Mouse (Mus musculus) common myeloid progenitor, adult 5-6 weeks (primary cell): ENCODE data around the gene Thada. TPM values are rescaled to one million over a fixed set of nuclear protein-coding genes. Genes with fewer than 3 reads are reported as not detected.
A peak's percentile ranks its signal among the peaks of the same experiment; 100 is the strongest.

Source experiments
- ATAC-seq: replicated peaks from 2 replicates; pipeline ENCODE4 v1.8.0; 2016; ENCODE audit warnings: low read depth, mild to moderate bottlenecking, moderate TSS enrichment, inconsistent platforms; ENCODE audit not compliant: poor library complexity, severe bottlenecking
- total RNA-seq: library from RNA; stranded (forward); fragments of 200-1000, 187-1606 nt; gene quantifications from 2 replicates; pipeline ENCODE4 v1.2.3, GENCODE M21; 2017

Thada gene
- total RNA-seq, 1 experiment from 2014 or later: 40.6 TPM

DNA sequence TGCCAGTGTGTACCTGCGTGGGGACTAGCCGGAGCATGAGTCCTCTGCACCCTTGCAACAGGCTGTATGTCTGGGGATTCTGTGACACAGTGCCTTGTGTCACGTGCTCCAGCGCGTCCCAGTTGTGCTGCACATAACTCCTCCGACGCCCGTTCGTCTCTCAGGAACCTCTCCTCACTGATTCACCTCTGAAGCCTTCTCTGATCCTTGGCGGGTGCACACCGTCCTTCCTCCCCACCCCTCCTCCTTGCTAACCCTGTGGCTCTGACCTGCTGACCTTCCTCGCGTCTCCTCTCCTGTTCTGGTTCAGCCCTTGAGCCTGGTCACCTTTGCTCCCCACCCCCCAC is 309.8 kb downstream of the Thada start:
- ATAC-seq: no peak

DNA sequence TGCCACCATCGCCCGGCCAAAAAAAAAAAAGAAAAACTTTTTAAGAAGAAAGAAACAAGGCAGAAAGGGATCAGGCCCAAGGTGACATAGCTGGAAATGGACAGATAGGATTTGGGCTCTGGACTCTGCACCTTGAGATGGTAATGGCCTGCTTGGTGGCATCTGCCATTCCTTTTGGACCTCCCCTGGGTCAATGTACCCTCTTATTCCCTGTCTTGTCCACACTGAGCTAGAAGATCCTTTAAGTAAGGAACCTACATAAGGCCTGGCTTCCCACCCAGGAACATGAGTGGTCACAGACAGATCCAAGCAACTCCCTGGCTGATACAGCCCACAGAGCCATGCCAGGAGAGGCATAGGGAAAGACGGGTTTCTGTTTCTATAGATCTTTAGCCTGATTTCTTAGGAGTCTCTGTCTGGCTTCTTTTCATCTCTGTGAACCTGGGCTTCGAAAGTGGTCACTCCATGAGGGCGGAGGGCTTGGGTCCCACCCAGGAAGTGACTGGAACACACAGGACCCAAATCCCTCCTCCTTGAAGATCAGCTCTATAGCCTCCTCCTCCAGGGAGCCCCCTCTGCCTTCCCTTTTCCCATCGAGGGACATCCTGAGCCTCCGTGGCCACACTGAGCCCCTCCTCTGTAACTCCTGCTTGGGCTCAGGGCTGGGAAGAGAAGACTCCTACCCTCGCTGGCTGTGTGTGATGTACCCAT is 310.3 kb downstream of the Thada start:
- no peak for ATAC-seq

DNA sequence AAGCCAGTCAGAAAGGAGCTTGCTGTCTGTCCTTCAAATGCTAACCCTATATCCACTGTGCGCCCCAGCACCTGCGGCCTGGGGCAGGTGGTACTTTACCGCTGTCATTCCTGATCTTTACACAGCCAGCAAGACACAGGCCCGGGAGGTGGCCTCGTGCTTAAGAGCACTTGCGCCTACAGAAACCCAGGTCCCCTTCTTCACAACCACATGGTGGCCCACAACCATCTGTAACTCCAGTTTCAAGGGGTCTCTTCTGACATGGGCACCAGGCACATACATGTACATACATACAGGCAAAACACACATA is 311.0 kb downstream of the Thada start:
- ATAC-seq: no peak

DNA sequence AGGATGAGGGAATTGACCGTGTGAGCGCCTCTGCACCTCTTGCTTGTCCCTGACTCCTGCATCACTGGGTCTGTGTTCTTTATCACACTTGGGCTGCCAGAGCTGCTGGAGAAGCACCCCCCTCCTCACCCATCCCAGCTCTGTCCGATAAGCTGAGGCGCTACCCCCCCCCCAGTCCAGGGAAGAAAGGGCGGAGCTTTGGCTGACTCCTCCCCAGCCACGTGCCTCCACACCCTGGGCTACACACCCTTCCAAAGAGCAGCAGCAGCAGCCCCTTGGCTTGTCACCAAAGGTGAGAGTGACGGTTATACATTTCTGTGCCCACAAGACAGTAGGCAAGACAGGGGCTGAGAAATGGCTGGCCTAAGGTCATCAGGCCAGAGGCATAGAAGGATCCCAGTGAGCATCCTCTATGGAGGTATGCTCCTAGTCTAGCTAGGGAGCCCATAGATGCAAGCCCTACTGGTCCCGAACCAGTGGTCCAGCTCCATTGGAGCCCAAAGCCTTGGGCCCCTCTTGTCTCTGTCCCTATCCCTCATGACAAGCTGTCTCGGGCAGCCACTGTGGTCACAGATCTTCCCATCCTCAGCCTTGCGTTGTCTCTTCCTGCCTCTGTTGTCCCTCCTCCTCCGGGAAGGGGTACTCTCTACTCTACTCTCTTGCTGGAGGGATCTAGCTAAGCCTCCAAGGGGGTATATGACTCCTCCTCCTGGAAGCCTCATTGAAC is 311.5 kb downstream of the Thada start:
- peak; percentile 48; the same call in 1 of the 2 replicates for ATAC-seq

DNA sequence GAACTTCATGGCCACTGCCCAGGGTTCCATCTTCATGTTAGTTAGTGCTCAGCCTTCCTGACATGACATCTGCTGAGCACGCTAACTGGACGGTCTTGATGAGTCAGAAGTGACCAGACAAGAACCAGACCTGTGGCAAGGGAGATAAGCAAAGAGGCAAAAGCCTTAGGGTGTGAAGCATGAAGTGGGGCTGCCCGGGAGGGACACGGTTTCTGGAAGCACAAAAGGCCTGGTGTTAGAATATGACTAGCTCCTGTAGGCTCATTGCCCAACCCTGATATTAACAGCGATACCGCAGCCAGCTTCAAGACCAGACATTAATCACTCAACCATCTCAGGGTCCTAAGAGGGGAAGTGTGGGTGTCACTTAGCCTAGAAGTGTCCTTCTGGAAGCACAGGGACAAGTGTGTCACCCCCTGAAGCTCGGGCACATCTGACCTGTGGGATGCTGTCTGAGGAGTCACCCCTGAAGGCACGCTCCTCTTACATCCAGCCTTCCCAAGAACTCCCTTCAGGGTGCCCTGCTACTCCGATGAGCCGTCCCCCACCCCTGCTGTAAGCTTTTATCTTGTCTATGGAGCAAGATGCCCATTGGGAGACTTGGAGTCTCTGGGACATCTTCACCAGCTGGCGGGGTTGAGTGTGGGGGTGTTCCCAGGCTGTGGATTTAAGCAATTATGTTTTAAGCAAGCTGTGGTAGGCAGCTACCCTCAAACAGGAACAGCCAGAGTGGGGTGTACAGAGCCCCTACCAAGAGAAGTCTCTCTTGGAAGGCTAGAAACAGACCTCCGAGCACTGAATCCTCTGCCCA is 312.8 kb downstream of the Thada start:
- 0 out of 2 replicates have a peak, but pooled peaks have one; percentile 6 for ATAC-seq

DNA sequence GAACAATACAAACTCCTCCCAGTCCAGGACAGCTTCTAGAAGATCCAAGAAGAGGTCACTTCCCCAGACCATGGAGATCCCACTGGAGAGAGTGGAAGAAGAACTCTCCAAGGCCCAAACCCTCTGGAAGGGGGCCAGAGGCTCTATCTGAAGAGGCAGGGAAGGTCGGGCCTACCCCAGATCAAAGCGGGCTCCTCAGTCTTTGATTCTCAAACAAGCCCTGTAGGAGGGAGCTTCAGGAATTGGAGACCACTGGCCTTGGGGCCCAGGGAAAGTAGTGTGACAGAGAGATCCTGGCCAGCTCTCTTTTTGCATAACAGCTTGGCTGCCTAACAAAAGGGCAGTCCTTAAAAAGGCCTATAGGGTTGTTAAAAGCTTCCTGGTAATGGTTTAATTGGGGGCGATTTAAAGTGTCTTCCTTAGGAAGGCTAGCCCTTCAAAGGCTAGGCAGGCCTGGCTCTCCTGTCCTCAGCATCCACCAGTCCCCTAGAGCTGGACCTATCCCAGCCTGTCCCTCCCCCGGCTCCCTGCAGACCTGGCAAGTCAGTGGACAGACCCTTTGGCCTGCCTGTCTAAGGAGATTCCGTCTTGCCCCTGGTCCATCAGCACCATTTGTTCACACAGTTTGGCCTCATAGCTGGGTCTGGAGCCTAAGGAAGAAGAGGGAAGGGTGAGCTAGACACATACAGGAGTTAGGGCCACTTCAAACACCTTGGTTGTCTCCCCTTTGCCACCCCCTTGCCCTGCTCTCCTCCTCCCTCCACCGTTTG is 313.6 kb downstream of the Thada start:
- no peak for ATAC-seq

DNA sequence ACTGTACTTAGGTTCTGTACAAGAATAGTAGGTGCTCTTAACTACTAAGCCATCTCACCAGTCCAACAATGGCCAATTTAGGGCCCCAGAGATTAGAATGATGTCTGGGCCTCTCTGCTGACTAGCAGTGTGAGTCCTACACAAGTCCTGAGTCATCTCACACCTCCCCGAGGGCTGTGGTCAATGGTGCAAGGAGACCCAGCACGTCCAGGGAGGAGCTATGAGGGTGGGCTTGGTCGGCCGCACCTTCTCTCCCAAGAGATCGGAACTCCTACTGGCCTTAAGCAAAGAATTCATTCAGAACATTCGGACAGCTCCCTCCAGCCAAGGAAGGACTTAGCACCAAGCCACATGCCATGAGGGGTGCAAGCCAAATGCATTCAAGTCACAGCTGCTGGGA is 314.7 kb downstream of the Thada start:
- no peak for ATAC-seq

DNA sequence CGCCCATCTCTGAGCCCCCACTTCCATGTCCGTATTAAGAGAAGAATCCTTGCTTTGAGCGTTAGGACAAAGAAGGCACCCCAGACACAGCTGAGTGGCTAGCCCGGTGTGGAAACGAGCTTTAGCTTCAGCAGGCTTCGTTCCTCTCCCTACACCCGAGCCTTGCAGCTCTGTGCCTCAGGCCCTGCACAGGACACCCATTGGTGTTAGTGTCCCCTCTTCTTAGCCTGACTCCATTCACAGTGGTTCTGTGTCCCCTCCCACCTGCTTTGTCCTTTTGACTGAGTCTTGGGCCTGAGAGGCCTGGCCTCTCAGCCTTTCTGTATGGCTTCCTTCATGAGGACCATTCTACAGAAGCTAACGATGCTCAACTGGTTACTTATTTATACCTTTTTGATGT is 315.7 kb downstream of the Thada start:
- no peak for ATAC-seq

DNA sequence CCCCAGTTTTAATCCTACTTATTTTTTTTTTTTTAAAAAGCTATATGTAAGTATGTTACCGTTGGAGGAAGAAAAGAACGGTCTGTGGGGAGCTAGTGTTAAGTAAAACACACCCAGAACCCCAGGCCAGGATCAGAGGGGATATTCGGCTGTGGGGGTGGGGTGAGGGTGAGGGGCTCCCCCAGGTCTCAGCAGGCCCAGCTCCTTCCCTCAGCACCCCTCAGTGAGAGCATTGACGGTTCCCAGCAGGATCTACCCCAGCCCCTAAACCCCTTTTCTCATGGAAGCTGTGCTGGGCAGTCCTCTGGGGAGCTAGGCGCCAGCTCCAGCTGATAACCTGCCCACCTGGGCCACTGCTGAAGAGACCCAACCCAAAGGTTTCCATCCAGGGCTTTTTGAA is 316.4 kb downstream of the Thada start:
- no peak for ATAC-seq

DNA sequence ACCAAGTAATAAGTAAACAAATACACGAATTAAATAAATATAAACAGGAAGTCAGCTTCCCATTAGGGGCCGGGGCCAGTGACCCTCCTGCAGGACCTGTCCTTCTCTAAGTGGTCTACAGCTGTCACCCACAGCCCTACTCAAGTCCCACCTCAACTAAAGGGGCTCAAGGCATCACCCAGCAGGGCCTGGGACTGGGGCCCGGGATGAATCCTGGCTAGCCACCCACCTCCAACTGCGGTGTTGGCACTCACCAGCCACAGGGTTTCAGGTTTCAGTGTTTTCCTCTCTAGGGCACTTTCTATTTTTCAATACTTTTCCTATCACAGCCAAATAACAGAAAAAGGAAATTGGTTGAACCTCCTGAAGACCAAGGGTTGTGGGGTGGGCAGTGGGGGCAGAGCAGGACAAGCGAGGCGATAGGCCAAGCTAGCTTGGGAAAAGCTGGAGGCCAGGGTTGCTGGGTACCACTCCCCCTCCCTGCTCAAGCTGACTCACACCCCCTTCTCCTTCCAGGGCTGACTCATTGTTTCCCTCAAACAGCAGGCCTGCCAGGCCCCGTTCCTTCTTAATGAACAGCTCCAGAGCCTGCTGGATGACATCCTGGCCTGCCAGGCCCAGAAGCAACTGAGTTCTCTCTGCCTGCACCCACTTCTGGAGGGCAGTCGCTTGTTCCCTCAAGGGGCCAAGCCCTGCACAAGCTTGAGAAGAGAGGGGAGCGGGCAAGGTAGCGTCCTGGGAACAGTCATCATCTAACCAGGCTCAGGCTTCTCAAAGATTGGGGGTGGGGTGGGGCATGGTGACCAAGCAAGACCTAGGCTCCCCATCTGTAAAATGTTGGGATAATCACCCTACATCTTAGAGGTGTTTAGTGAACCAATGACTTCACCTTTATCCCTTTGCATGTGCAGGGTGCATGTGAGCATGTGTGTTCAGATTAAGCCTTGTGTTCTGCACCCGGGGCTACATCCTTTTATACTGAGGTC is 317.2 kb downstream of the Thada start:
- peak; percentile 33 for ATAC-seq

DNA sequence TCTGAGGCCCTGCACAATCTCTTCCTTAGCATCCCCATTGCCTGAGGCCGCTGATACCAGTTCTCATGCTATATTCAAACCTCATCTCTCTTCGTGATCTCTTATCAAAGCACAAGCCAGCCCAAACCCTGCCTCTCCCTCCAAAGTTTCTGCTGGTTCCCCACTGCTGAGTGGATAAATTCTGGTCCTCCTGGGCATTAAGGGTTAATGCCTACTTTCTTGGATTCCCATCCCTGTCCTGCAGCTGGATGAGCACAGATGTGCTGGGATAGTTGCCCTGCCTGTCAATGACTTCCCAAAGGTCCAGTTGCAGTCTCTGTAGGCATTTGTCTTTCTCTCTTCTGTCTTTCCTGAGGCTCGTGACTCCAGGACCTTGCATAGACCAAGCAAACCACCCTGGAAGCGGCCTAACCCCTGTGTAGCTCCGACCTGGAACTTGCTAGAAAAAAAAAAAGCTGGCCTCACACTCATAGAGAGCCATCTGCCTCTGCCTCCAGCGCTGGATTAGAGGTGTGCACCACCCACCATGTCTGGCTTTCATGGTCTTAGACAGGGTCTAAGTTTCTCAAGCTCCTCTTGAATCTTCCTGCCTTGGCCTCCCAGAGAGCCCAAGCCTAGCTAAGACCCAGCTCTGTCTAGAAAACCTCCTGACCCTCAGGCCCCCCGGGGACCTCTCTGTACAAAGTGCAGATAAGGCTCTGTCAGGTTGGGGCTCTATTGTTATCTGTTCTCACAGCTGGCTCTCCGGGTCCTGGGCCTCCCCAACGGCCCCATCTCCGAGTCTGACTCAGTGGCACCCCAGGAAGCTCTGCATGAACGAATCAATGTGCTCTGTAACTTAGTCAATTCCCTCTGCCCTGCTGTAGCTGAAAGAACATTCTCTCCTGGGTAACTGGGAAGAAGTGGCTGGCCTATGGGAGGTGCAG is 318.6 kb downstream of the Thada start:
- ATAC-seq: peak; percentile 19; the same call in 1 of the 2 replicates

DNA sequence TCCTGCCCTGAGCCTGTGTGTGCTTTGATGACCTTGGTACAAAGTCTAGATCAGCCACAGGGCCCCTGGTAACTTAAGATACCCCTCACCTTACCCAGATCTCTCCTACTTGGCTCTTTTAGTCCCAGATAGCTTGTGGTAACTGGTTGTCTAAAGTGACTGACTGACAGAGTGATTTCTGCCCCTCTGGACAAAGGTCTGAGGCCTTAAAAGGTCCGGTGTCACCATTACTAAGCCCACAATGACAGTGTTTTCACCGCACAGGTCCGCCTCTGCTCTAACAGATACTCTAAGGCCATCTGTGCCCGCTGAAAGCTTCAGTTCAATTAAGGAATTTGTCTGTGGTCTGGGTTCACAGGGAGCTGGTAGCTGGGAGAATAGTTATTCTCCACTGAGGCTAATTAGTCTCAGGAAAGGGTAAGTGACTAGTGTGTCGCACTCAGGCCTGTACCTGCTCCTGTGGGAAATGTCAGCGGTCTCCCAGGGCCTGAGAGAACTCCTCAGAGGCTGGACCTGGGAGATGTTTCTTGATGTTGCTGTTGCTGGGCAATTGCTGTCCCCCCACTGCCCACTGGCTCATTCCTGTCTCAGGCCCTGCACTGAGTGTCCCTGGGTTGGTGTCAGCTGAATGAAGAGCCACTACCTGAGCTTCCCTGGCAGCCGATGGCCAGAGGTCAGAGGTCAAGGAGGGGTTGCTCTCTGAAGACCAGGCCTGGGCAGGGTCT is 319.4 kb downstream of the Thada start:
- no peak for ATAC-seq

DNA sequence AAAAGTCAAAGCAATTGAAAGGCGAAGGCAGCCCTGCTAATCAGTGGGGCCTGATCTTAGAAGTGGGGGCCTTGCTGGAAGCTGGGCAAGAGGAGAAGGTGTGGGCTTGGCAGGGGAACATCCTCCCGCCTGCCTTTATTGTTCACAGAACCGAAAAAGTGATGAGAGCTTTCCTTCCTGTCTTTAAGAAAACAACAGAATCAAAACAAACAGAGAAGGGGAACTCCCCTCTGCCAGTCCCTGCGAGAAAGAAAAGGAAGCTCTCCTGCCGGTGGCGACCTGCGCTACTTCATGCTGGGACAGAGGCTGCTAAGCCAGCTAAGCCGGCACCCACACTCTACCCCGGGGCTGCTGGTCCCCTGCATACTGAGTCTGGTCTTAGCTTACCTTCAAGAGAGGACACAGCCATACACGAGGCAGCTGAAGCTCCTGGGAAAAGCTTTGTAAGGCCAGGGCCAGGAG is 320.1 kb downstream of the Thada start:
- ATAC-seq: peak; percentile 16

DNA sequence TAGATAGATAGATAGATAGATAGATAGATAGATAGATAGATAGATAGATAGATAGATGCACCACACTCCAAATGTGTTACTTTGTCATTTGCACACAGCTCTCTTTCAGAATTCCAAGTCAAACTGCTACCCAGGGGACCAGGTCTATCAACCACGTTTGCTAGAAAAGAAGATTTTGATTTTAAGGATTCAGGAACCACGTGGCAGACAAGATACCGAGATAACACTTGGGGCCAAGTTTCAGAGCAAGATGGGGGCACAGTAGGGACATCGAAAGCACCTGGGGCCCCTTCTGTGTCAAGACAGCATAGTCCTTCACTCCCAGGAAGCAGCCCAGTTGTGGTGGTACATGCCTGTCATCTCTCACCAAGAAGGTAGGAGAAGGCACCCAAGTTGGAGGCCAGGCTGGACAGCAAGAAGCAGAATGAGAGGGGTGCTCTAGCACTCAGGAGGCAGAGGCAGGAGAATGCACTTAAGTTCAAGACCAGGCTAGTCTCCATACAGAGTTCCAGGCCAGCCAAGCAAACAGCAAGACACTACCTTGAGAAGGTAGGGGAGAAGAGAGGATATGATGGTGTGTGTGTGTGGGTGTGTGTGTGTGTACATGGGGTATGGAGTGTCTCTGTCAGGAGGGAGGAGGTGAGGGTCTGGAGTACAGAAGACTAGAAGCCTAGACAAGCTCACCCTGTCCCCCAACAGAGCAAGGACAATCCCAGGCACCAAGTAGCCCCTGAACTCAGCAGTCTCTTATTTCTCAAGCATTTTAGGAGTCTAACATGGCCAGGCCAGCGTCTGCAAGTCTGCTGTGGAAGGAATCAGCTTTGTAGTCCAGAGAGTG is 321.0 kb downstream of the Thada start:
- ATAC-seq: no peak

DNA sequence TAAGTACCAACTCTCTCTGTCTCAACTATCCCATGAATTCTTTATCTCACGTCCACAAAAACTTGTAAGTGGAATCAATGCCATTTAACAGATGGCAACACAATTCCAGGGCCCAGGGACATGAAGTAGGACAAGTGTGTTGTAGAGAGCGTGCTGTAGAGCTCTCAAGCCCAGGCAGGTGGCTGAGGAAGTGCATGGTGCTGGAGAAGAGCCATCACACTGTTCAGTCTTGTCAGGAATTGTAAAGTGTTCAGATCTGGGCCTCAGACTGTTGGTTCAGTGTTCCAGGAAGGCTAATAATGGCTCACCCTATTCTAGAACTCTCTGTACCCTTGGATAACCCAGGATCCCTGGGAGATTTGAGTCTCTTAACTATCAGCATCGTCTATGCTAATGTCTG is 321.9 kb downstream of the Thada start:
- ATAC-seq: no peak

DNA sequence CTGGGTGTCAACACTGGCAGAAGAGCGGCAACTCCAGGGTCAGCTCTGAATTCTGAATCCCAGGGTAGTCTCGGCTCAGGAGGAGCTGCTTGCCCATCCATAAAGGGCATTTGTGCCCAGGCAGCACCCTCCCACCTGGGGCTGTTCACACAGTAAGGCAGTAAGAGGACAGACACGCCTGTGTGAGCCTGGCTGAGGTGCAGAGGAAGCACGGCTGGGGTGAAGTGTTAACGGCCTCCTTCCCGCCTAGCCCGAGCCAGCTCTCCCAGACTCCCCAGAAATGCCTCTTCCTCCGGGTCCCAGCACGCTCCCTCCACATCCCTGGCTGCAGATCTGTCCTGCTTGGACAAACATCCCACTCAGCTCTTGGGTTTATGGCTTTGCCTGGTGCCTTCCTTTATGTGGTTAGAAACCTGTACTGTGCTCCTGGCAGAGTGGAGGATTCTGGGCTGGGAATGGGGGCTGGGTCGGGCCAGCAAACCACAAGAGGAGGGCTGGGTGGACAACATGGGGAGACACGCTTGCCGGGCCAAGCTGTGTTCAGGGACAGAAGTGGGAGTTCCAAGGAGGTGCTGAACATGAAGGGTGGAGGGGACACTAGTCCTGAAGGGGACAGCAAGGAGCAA is 322.7 kb downstream of the Thada start:
- no peak for ATAC-seq
